Comparison of ENCODE assay signal across 23 mouse cellular contexts in genomic region chr5:123088784-123089183, GRCm38 (mm10). TPM values are rescaled to one million over a fixed set of nuclear protein-coding genes. Genes with fewer than 3 reads are reported as not detected.
A peak's percentile ranks its signal among the peaks of the same experiment; 100 is the strongest.
DNase-seq lines count a peak whose midpoint lies in the region; ATAC-seq and TF ChIP-seq lines count a peak whose summit lies in the region.
"Had no signal": no experiment of that assay in that cellular context is flagged by ENCODE, and none has a peak within 500 bp of the region (broad histone marks: within the 10 kb centered on the region; RNA-seq: fewer than 3 reads in every experiment).

No protein-coding gene starts in this region.

- H3K36me3 ChIP-seq in liver, embryonic 15.5 days (replicated peaks) = peaks cover 24% of the 10 kb centered on the region
- 0 out of 2 replicates have a peak, but pooled peaks cover 5% of the 10 kb centered on the region for H3K36me3 ChIP-seq in liver, postnatal 0 days (replicated peaks; ENCODE audit: insufficient read depth, low read length)
- H3K36me3 ChIP-seq in heart, embryonic 12.5 days = peaks cover 9% of the 10 kb centered on the region; the same call in 1 of the 2 replicates
- H3K36me3 ChIP-seq: embryonic facial prominence, embryonic 10.5 days; G1E; intestine, embryonic 15.5 days had no signal

- no peak overlapping the region for H3K4me2 ChIP-seq in liver, embryonic 15.5 days
- no peak overlapping the region for H3K4me2 ChIP-seq in liver, postnatal 0 days (ENCODE audit: low read depth, low read length)
- no peak overlapping the region for H3K4me2 ChIP-seq in heart, embryonic 12.5 days
- H3K4me2 ChIP-seq: forebrain, embryonic 13.5 days; heart, embryonic 11.5 days; hindbrain, embryonic 14.5 days; intestine, embryonic 15.5 days had no signal

- no peaks in the 10 kb centered on the region for H3K9me3 ChIP-seq in liver, embryonic 15.5 days (replicated peaks)
- no peaks in the 10 kb centered on the region for H3K9me3 ChIP-seq in liver, postnatal 0 days (ENCODE audit: low read length)
- H3K9me3 ChIP-seq in heart, embryonic 12.5 days (replicated peaks) = no peaks in the 10 kb centered on the region
- H3K9me3 ChIP-seq: embryonic facial prominence, embryonic 10.5 days; forebrain, embryonic 13.5 days; G1E; intestine, embryonic 15.5 days had no signal

- no peaks in the 10 kb centered on the region for H3K27me3 ChIP-seq in liver, embryonic 15.5 days
- H3K27me3 ChIP-seq in liver, postnatal 0 days (ENCODE audit: insufficient read depth, low read length) = no peaks in the 10 kb centered on the region
- H3K27me3 ChIP-seq in heart, embryonic 12.5 days (replicated peaks) = no peaks in the 10 kb centered on the region
- H3K27me3 ChIP-seq: forebrain, embryonic 13.5 days; intestine, embryonic 15.5 days had no signal

- no peak overlapping the region for H3K9ac ChIP-seq in liver, embryonic 15.5 days
- no peak overlapping the region for H3K9ac ChIP-seq in liver, postnatal 0 days (replicated peaks)
- no peak overlapping the region for H3K9ac ChIP-seq in heart, embryonic 12.5 days
- H3K9ac ChIP-seq: forebrain, embryonic 13.5 days; forebrain, postnatal 0 days; hindbrain, embryonic 14.5 days; intestine, embryonic 15.5 days had no signal

- no peak for TF ChIP-seq EP300 in liver, postnatal 0 days (IDR thresholded peaks at IDR 0.05; ENCODE audit: low read depth)

- peak overlapping the region; percentile 43; the same call in 1 of the 2 replicates for H3K27ac ChIP-seq in liver, embryonic 15.5 days (replicated peaks)
- H3K27ac ChIP-seq in liver, postnatal 0 days (ENCODE audit: low read depth) = no peak overlapping the region
- H3K27ac ChIP-seq in heart, embryonic 12.5 days (ENCODE audit: poor library complexity, severe bottlenecking) = no peak overlapping the region
- H3K27ac ChIP-seq: embryonic facial prominence, embryonic 10.5 days; forebrain, embryonic 13.5 days; heart, adult 2 months; hindbrain, embryonic 10.5 days; hindbrain, embryonic 14.5 days; intestine, embryonic 15.5 days had no signal

- H3K4me3 ChIP-seq in liver, embryonic 15.5 days (replicated peaks) = no peak overlapping the region
- H3K4me3 ChIP-seq in liver, postnatal 0 days (ENCODE audit: low read depth, low read length) = no peak overlapping the region
- no peak overlapping the region for H3K4me3 ChIP-seq in heart, embryonic 12.5 days
- H3K4me3 ChIP-seq: embryonic facial prominence, embryonic 10.5 days; forebrain, embryonic 13.5 days; heart, adult 2 months; hindbrain, embryonic 10.5 days; intestine, embryonic 15.5 days had no signal

- TF ChIP-seq CTCF in liver, postnatal 0 days (IDR thresholded peaks at IDR 0.05; ENCODE audit: low read depth) = no peak

- WGBS in liver, embryonic 15.5 days (ENCODE audit: insufficient replicate concordance) = 86% methylated on average over 4 of the region's 4 CpGs
- 90% methylated on average over 4 of the region's 4 CpGs for WGBS in liver, postnatal 0 days (ENCODE audit: insufficient replicate concordance)
- 89% methylated on average over 4 of the region's 4 CpGs for WGBS in heart, embryonic 12.5 days

- peak; percentile 38 for DNase-seq in cerebellum, adult 11 months
- no peak for DNase-seq in cerebellum, postnatal 4 days (ENCODE audit: low spot score in 2 of 2)
- DNase-seq in liver, postnatal 0 days = no peak
- DNase-seq in cerebellum, postnatal 10 days = peak; percentile 43 to 52
- no peak for DNase-seq in thymus, postnatal 0 days (ENCODE audit: low spot score)
- DNase-seq in adrenal gland, postnatal 25 days = no peak
- DNase-seq: adrenal gland, postnatal 10 days; B cell, adult 2 months; forebrain, postnatal 0 days; gastrocnemius, postnatal 14 days; heart, adult 2 months had no signal

- no peak for ATAC-seq in liver, embryonic 15.5 days (ENCODE audit: insufficient read depth)
- ATAC-seq in liver, postnatal 0 days = no peak
- no peak for ATAC-seq in heart, embryonic 12.5 days (ENCODE audit: insufficient number of reproducible peaks, low FRiP score)
- ATAC-seq: CD4-positive, CD25-positive, alpha-beta regulatory T cell, adult 4 months; forebrain, embryonic 13.5 days; forebrain, postnatal 0 days; intestine, embryonic 15.5 days had no signal

- H3K4me1 ChIP-seq in liver, embryonic 15.5 days (replicated peaks) = peaks cover 82% of the 10 kb centered on the region
- peaks cover 27% of the 10 kb centered on the region for H3K4me1 ChIP-seq in liver, postnatal 0 days (ENCODE audit: insufficient read depth)
- peaks cover 22% of the 10 kb centered on the region for H3K4me1 ChIP-seq in heart, embryonic 12.5 days (replicated peaks)
- H3K4me1 ChIP-seq: forebrain, embryonic 13.5 days; intestine, embryonic 15.5 days had no signal

RNA-seq across cellular contexts. Expression of gene Tmem120b, which starts 20.6 kb away (rescaled TPM):
- polyA plus RNA-seq in liver, embryonic 15.5 days (2015; fragmentation: Nextera tagmentation; extraction: Ambion mirVana) = 25.8 and 27.0 TPM in 2 replicates
- polyA plus RNA-seq in liver, postnatal 0 days (2015; fragmentation: Nextera tagmentation; extraction: Ambion mirVana) = 12.0 and 12.8 TPM in 2 replicates
- polyA plus RNA-seq in thymus, postnatal 0 days (2015; fragmentation: Nextera tagmentation; extraction: Ambion mirVana) = 33.2 and 35.9 TPM in 2 replicates
- total RNA-seq in adrenal gland, postnatal 25 days (2021) = 15.0 and 20.3 TPM in 2 replicates
- polyA plus RNA-seq in heart, embryonic 12.5 days (2016; fragmentation: Nextera tagmentation; extraction: Ambion mirVana) = 12.9 and 13.0 TPM in 2 replicates

RNA-seq across cellular contexts. Expression of gene Morn3, which starts 42.0 kb away (rescaled TPM):
- polyA plus RNA-seq in liver, embryonic 15.5 days (2015; fragmentation: Nextera tagmentation; extraction: Ambion mirVana) = not detected in 2 replicates
- polyA plus RNA-seq in liver, postnatal 0 days (2015; fragmentation: Nextera tagmentation; extraction: Ambion mirVana) = not detected in 2 replicates
- polyA plus RNA-seq in thymus, postnatal 0 days (2015; fragmentation: Nextera tagmentation; extraction: Ambion mirVana) = 0.58 and 0.60 TPM in 2 replicates
- not detected in 2 replicates for total RNA-seq in adrenal gland, postnatal 25 days (2021)
- not detected in 2 replicates for polyA plus RNA-seq in heart, embryonic 12.5 days (2016; fragmentation: Nextera tagmentation; extraction: Ambion mirVana)
- total RNA-seq: adrenal gland, postnatal 10 days; forebrain, postnatal 0 days; G1E; gastrocnemius, adult 18-20 months; gastrocnemius, postnatal 14 days; heart, adult 2 months; heart, postnatal 25 days had no signal
- polyA plus RNA-seq: embryonic facial prominence, embryonic 10.5 days; G1E; heart, adult 2 months had no signal

RNA-seq across cellular contexts. Expression of gene Rhof, which starts 43.7 kb away (rescaled TPM):
- polyA plus RNA-seq in liver, embryonic 15.5 days (2015; fragmentation: Nextera tagmentation; extraction: Ambion mirVana) = 1.7 and 2.1 TPM in 2 replicates
- 2.1 and 2.4 TPM in 2 replicates for polyA plus RNA-seq in liver, postnatal 0 days (2015; fragmentation: Nextera tagmentation; extraction: Ambion mirVana)
- 10.4 and 11.1 TPM in 2 replicates for polyA plus RNA-seq in thymus, postnatal 0 days (2015; fragmentation: Nextera tagmentation; extraction: Ambion mirVana)
- total RNA-seq in adrenal gland, postnatal 25 days (2021) = 1.1 and 1.6 TPM in 2 replicates
- polyA plus RNA-seq in heart, embryonic 12.5 days (2016; fragmentation: Nextera tagmentation; extraction: Ambion mirVana) = 1.0 and 1.3 TPM in 2 replicates

RNA-seq across cellular contexts. Expression of gene Setd1b, which starts 53.2 kb away (rescaled TPM):
- polyA plus RNA-seq in liver, embryonic 15.5 days (2015; fragmentation: Nextera tagmentation; extraction: Ambion mirVana) = 3.9 and 4.2 TPM in 2 replicates
- polyA plus RNA-seq in liver, postnatal 0 days (2015; fragmentation: Nextera tagmentation; extraction: Ambion mirVana) = 3.6 and 4.3 TPM in 2 replicates
- 8.0 and 11.3 TPM in 2 replicates for polyA plus RNA-seq in thymus, postnatal 0 days (2015; fragmentation: Nextera tagmentation; extraction: Ambion mirVana)
- 34.7 and 41.6 TPM in 2 replicates for total RNA-seq in adrenal gland, postnatal 25 days (2021)
- polyA plus RNA-seq in heart, embryonic 12.5 days (2016; fragmentation: Nextera tagmentation; extraction: Ambion mirVana) = 7.4 and 8.1 TPM in 2 replicates

Comparison
In these comparisons a context has a peak if more than half of its experiments do, and no peak if none do; other contexts are left out.
1. DNase-seq: peak in cerebellum, adult 11 months (single experiment) and cerebellum, postnatal 10 days (2 of 2); none in cerebellum, postnatal 4 days (0 of 2), liver, postnatal 0 days (single experiment), thymus, postnatal 0 days (single experiment) and adrenal gland, postnatal 25 days (single experiment).